Mouse (Mus musculus) embryo, embryonic 10 days (tissue): Measurements from ENCODE around the gene Olfr1315-ps1.

ENCODE experiments used
- DNase-seq: peaks from one replicate; pipeline ENCODE4 v3.0.0-alpha.2; 2015; ENCODE audit warnings: low spot score

Olfr1315-ps1 gene

DNA sequence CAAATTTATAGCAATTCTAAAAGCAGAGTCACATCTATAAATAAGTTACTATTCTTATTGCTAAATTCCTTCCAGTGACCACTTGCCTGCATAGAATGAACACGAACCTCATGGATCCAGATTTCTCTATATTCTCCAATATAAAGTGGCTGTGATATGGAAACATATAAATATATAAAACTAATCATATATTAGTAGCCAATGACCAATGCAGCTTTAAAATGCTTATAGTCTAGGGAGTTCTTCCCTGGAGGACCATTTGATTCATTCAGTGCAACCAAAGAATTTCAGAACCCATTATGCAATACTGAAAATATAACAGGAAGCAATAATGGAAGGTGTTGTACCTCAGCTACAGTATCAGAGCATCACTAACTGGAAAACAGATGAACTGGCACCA lies at the start of gene Olfr1315-ps1:
TSS of gene Olfr1315-ps1 (minus strand) at position 101 of the 400 bp plus-strand sequence.
- DNase-seq: no peak

DNA sequence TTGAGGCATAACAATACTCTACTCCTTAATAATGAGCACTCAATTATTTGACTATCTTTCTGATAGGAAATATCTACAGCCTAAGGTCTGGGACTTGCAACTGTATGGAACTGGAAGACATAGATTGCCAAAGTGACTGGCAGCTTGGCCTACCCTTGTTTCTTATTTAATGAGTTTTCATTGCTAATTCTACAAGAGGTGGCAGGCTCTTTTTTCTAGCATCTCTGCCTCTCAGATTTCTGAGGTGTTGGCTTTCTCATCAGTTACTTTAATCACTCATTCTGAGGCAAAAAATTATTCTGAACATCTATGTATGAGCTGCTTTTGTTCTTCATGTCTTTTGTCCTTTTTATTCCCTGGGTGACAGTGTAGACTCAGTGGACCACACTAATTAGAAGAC lies 38.7 kb upstream of the Olfr1315-ps1 start, which contains the start of gene Olfr1318:
TSS of gene Olfr1318 (plus strand) at position 301 of the 400 bp plus-strand sequence.
- no peak for DNase-seq

DNA sequence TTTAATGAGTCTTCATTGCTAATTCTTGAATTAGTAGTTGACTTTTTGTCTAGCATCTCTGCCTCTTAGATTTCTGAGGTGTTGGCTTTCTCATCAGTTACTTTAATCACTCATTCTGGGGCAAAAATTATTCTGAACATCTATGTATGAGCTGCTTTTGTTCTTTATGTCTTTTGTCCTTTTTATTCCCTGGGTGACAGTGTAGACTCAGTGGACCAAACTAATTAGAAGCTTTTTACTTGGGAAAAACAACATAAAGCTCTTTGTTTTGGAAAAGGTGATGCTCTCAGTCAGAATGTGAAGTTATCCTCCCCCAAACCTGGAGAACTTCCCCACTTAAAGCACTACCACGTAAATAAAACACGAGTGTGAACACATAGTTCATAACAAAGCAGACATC lies 24.8 kb upstream of the Olfr1315-ps1 start, which contains the start of gene Olfr1317:
TSS of gene Olfr1317 (plus strand) at position 301 of the 400 bp plus-strand sequence.
- DNase-seq: no peak

DNA sequence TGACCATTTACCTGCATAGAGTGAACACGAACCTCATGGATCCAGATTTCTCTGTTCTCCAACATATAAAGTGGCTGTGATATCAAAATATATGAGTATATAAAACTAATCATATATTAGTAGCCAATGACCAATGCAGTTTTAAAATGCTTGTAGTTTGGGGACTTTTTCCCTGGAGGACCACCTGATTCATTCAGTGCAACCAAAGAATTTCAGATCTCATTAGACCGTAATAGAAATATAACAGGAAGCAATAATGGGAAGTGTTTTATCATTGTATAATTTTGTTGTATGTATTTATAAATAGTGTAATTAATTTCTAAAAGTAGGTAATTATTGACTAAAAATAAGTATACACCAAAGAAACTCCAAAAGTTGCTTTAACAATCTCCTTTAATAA lies 19.6 kb upstream of the Olfr1315-ps1 start, which contains the start of gene Olfr1316:
TSS of gene Olfr1316 (minus strand) at position 101 of the 400 bp plus-strand sequence.
- no peak for DNase-seq

DNA sequence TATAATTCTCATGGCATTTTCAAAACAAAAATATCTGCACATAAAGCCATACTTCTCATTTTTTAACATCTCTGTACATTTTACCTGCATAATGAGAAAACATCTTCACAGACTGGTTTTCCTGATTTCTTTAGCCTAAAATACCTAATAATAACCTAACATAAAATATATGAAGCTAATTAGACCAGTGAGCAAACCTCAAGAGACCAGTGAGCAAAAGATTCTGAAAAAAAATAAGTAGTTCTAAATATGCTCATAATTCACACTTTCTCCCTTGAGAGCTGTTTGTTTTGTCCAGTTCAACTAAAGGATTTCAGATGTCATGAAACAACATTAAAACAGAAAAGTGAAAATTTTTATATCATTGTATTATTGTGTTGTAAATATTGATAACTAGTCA lies 18.6 kb downstream of the Olfr1315-ps1 start, which contains the start of gene Olfr1314:
TSS of gene Olfr1314 (minus strand) at position 101 of the 400 bp plus-strand sequence.
- DNase-seq: no peak

DNA sequence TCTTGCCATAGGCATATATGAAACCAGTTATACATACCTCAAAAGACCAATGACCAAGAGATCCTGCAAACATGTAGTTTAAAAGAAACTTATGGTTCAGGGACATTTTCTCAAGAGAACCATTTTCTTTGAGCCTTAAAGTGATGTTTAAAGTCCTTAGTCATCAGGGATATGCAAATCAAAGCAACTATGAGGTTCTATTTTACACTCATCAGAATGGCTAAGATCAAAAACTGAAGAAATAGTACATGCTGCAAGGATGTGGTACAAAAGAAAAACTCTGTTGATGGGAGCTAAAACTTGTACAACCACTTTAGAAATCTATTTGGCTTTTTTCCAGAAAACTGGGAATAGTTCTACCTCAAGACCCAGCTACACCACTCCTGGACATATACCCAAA lies 37.5 kb downstream of the Olfr1315-ps1 start, which contains the start of gene Olfr1313:
TSS of gene Olfr1313 (minus strand) at position 101 of the 400 bp plus-strand sequence.
- DNase-seq: no peak
